Mouse (Mus musculus) thymus, adult 2 months (tissue): Measurements from ENCODE around the gene Cdk18. TPM values are rescaled to one million over a fixed set of nuclear protein-coding genes. Genes with fewer than 3 reads are reported as not detected.

Source experiments
- DNase-seq: peaks from one replicate; pipeline ENCODE4 v3.0.0; 2021
- H3K27ac ChIP-seq: fragments of 200-500 bp; 2 replicates; pipeline ENCODE4 v1.5.1; 2012; ENCODE audit warnings: low read length, control low read depth; ENCODE audit not compliant: control insufficient read depth, insufficient read depth
- H3K27me3 ChIP-seq: fragments of 200-500 bp; 2 replicates; pipeline ENCODE4 v1.6.1; 2012; ENCODE audit warnings: mild to moderate bottlenecking, low read length, moderate library complexity, mixed read lengths; ENCODE audit not compliant: control insufficient read depth, insufficient read depth
- H3K36me3 ChIP-seq: fragments of 200-500 bp; 2 replicates; pipeline ENCODE4 v1.6.1; 2012; ENCODE audit warnings: mild to moderate bottlenecking, low read length, moderate library complexity; ENCODE audit not compliant: control insufficient read depth, insufficient read depth
- H3K4me1 ChIP-seq: fragments of 200-500 bp; replicated peaks from 2 replicates; pipeline ENCODE4 v1.6.1; 2012; ENCODE audit warnings: low read length; ENCODE audit not compliant: control insufficient read depth, insufficient read depth
- H3K4me3 ChIP-seq: fragments of 200-500 bp; 2 replicates; pipeline ENCODE4 v1.5.1; 2012; ENCODE audit warnings: mild to moderate bottlenecking, low read length, control low read depth, moderate library complexity; ENCODE audit not compliant: control insufficient read depth, insufficient read depth
- CTCF ChIP-seq: fragments of 200-500 bp; IDR thresholded peaks from 2 replicates; pipeline ENCODE4 v1.5.1; 2012; ENCODE audit warnings: mild to moderate bottlenecking, control low read depth, low read length, moderate library complexity, borderline replicate concordance; ENCODE audit not compliant: control insufficient read depth, poor library complexity, insufficient read depth; ENCODE audit errors: extremely low read depth
- POLR2A ChIP-seq: fragments of 200-500 bp; IDR thresholded peaks from 2 replicates; pipeline ENCODE4 v1.6.1; 2012; ENCODE audit warnings: mild to moderate bottlenecking, low read length, control low read depth, moderate library complexity; ENCODE audit not compliant: control insufficient read depth, poor library complexity, insufficient read depth; ENCODE audit errors: extremely low read depth
- WGBS: fragments of 180-500 bp; shearing (Covaris S2); methylation state at CpG from one replicate; pipeline ENCODE4 v1.1.7; 2018; 5-methylcytosine and 5-hydroxymethylcytosine counted together
- polyA plus RNA-seq: library from polyadenylated mRNA; depleted of rRNA; stranded (reverse); fragments of >200 nt; gene quantifications from 2 replicates; pipeline ENCODE4 v1.2.3, GENCODE M21; 2012

The Cdk18 gene
- polyA plus RNA-seq, 1 experiment, result 8.6 TPM

GRCm38 (mm10) chr1:132137935-132138575, 1.4 kb downstream of the Cdk18 start:
- DNase-seq, result no peak
- Histone ChIP-seq H3K27ac (no peak overlapping the region), H3K36me3 (no peaks in the 10 kb centered on the region), H3K4me3 (no peak overlapping the region), H3K27me3 (peaks cover 6% of the 10 kb centered on the region; the same call in 1 of the 2 replicates), H3K4me1 (peaks cover 2% of the 10 kb centered on the region; the same call in 1 of the 2 replicates)
- TF ChIP-seq CTCF, result no peak
- no peak for TF ChIP-seq POLR2A
- WGBS, result 83% methylated on average over 9 of the region's 9 CpGs

- Histone ChIP-seq H3K4me3 (no peak overlapping the region), H3K4me1 (peaks cover 2% of the 10 kb centered on the region; the same call in 1 of the 2 replicates), H3K27ac (no peak overlapping the region), H3K36me3 (no peaks in the 10 kb centered on the region), H3K27me3 (peaks cover 6% of the 10 kb centered on the region; the same call in 1 of the 2 replicates)
- WGBS, result 95% methylated on average over 3 of the region's 3 CpGs
- DNase-seq, result no peak
- TF ChIP-seq POLR2A (no peak), CTCF (no peak)
These were observed 2.6 kb downstream of the Cdk18 start for GRCm38 (mm10) chr1:132136847-132137246.

- DNase-seq, result no peak
- Histone ChIP-seq H3K4me1 (peaks cover 2% of the 10 kb centered on the region; the same call in 1 of the 2 replicates), H3K4me3 (no peak overlapping the region), H3K27me3 (peaks cover 6% of the 10 kb centered on the region; the same call in 1 of the 2 replicates), H3K36me3 (no peaks in the 10 kb centered on the region), H3K27ac (no peak overlapping the region)
- no peak for TF ChIP-seq POLR2A
- TF ChIP-seq CTCF, result no peak
- WGBS, result 97% methylated on average over 7 of the region's 7 CpGs
These were observed 3.9 kb downstream of the Cdk18 start for GRCm38 (mm10) chr1:132135631-132136030.

- H3K27me3 ChIP-seq, result no peaks in the 10 kb centered on the region
- H3K4me3 ChIP-seq, result no peak overlapping the region
- no peaks in the 10 kb centered on the region for H3K36me3 ChIP-seq
- no peak overlapping the region for H3K27ac ChIP-seq
- TF ChIP-seq POLR2A (no peak), CTCF (no peak)
- H3K4me1 ChIP-seq, result 0 out of 2 replicates have a peak, but pooled peaks cover 2% of the 10 kb centered on the region
- DNase-seq, result no peak
- WGBS, result 92% methylated on average over 7 of the region's 7 CpGs
These were observed 11.2 kb downstream of the Cdk18 start for GRCm38 (mm10) chr1:132128311-132128710.

GRCm38 (mm10) chr1:132125803-132126405, 13.6 kb downstream of the Cdk18 start:
- Histone ChIP-seq H3K36me3 (no peaks in the 10 kb centered on the region), H3K4me1 (0 out of 2 replicates have a peak, but pooled peaks cover 2% of the 10 kb centered on the region), H3K27me3 (no peaks in the 10 kb centered on the region), H3K4me3 (no peak overlapping the region), H3K27ac (no peak overlapping the region)
- TF ChIP-seq POLR2A (no peak), CTCF (no peak)
- DNase-seq, result no peak
- 47% methylated on average over 6 of the region's 6 CpGs for WGBS

GRCm38 (mm10) chr1:132125249-132125648, 14.2 kb downstream of the Cdk18 start:
- 0 out of 2 replicates have a peak, but pooled peaks cover 2% of the 10 kb centered on the region for H3K4me1 ChIP-seq
- H3K27me3 ChIP-seq, result no peaks in the 10 kb centered on the region
- 87% methylated on average over 4 of the region's 4 CpGs for WGBS
- H3K4me3 ChIP-seq, result no peak overlapping the region
- DNase-seq, result no peak
- no peaks in the 10 kb centered on the region for H3K36me3 ChIP-seq
- TF ChIP-seq POLR2A (no peak), CTCF (no peak)
- H3K27ac ChIP-seq, result no peak overlapping the region

GRCm38 (mm10) chr1:132123420-132124014, 16.0 kb downstream of the Cdk18 start:
- H3K4me1 ChIP-seq, result 0 out of 2 replicates have a peak, but pooled peaks cover 2% of the 10 kb centered on the region
- DNase-seq, result no peak
- H3K27me3 ChIP-seq, result no peaks in the 10 kb centered on the region
- no peaks in the 10 kb centered on the region for H3K36me3 ChIP-seq
- 93% methylated on average over 9 of the region's 9 CpGs for WGBS
- no peak overlapping the region for H3K4me3 ChIP-seq
- no peak overlapping the region for H3K27ac ChIP-seq
- TF ChIP-seq POLR2A (no peak), CTCF (no peak)
